28 mouse cellular contexts compared by ENCODE assay signal in genomic region chr17:88615492-88616155, GRCm38 (mm10). TPM values are rescaled to one million over a fixed set of nuclear protein-coding genes. Genes with fewer than 3 reads are reported as not detected.
DNase-seq lines count a peak whose midpoint lies in the region; ATAC-seq and TF ChIP-seq lines count a peak whose summit lies in the region.
"Had no signal": no experiment of that assay in that cellular context is flagged by ENCODE, and none has a peak within 500 bp of the region (broad histone marks: within the 10 kb centered on the region; RNA-seq: fewer than 3 reads in every experiment).

No protein-coding gene starts in this region.

- no peak overlapping the region for H3K9ac ChIP-seq in heart, embryonic 15.5 days
- H3K9ac ChIP-seq in heart, embryonic 11.5 days (ENCODE audit: low read depth, low read length), result no peak overlapping the region
- no peak overlapping the region for H3K9ac ChIP-seq in lung, embryonic 14.5 days
- H3K9ac ChIP-seq in lung, postnatal 0 days (replicated peaks; ENCODE audit: low read depth), result no peak overlapping the region
- H3K9ac ChIP-seq: forebrain, embryonic 12.5 days; forebrain, embryonic 15.5 days; hindbrain, embryonic 14.5 days had no signal

- H3K9me3 ChIP-seq in heart, embryonic 15.5 days (replicated peaks), result no peaks in the 10 kb centered on the region
- no peaks in the 10 kb centered on the region for H3K9me3 ChIP-seq in heart, embryonic 11.5 days (replicated peaks; ENCODE audit: control insufficient read depth, low read length)
- no peaks in the 10 kb centered on the region for H3K9me3 ChIP-seq in lung, embryonic 14.5 days (ENCODE audit: low read depth, low read length)
- H3K9me3 ChIP-seq in lung, postnatal 0 days (ENCODE audit: low read length), result no peaks in the 10 kb centered on the region
- H3K9me3 ChIP-seq: forebrain, embryonic 12.5 days; forebrain, embryonic 15.5 days had no signal

- whole genome bisulfite sequencing in heart, embryonic 15.5 days, result 86% methylated on average over 1 of the region's 1 CpGs
- WGBS in heart, embryonic 11.5 days (ENCODE audit: insufficient replicate concordance), result 89% methylated on average over 1 of the region's 1 CpGs
- WGBS in lung, embryonic 14.5 days, result 73% methylated on average over 1 of the region's 1 CpGs
- WGBS in lung, postnatal 0 days, result 71% methylated on average over 1 of the region's 1 CpGs

- no peak for TF ChIP-seq CTCF in lung, embryonic 14.5 days (IDR thresholded peaks at IDR 0.05; ENCODE audit: low read depth)
- TF ChIP-seq CTCF in lung, postnatal 0 days (IDR thresholded peaks at IDR 0.05), result no peak

- DNase-seq in lung, embryonic 14.5 days, result peak; percentile 35
- no peak for DNase-seq in lung, postnatal 0 days (ENCODE audit: low spot score)
- peak; percentile 65 for DNase-seq in 3T3-L1 (ENCODE audit: low read depth, low spot score)
- DNase-seq in NIH3T3 (ENCODE audit: low read depth), result peak; percentile 63
- DNase-seq in layer of hippocampus, postnatal 25 days (ENCODE audit: extremely low spot score in 1 of 2, low spot score in 1 of 2), result no peak
- DNase-seq in left cerebral cortex, adult 18-20 months (ENCODE audit: low spot score in 2 of 2), result no peak
- DNase-seq: adrenal gland, adult 8-10 months; adrenal gland, postnatal 25 days; cerebellum, adult 11-12 months; cerebellum, adult 8-10 months; cerebellum, postnatal 10 days; cerebellum, postnatal 36 days; gastrocnemius, postnatal 25 days; heart, adult 18-20 months; heart, postnatal 10 days; heart, postnatal 4 days had no signal

- no peak; the same call in 1 of the 2 replicates for TF ChIP-seq EP300 in lung, postnatal 0 days (IDR thresholded peaks at IDR 0.05)

- no peak overlapping the region for H3K27ac ChIP-seq in heart, embryonic 15.5 days
- no peak overlapping the region for H3K27ac ChIP-seq in heart, embryonic 11.5 days (ENCODE audit: low read depth, low read length)
- no peak overlapping the region for H3K27ac ChIP-seq in lung, embryonic 14.5 days (ENCODE audit: low read depth)
- H3K27ac ChIP-seq in lung, postnatal 0 days (ENCODE audit: low read length), result no peak overlapping the region
- H3K27ac ChIP-seq: forebrain, embryonic 12.5 days; forebrain, embryonic 15.5 days; hindbrain, embryonic 14.5 days; hindbrain, postnatal 0 days had no signal

- no peak overlapping the region for H3K4me3 ChIP-seq in heart, embryonic 15.5 days
- H3K4me3 ChIP-seq in heart, embryonic 11.5 days (ENCODE audit: low read depth, low read length), result no peak overlapping the region
- H3K4me3 ChIP-seq in lung, embryonic 14.5 days (ENCODE audit: low read depth, low read length), result no peak overlapping the region
- H3K4me3 ChIP-seq in lung, postnatal 0 days (ENCODE audit: low read depth, low read length), result no peak overlapping the region
- H3K4me3 ChIP-seq: forebrain, embryonic 12.5 days; forebrain, embryonic 15.5 days had no signal

- H3K36me3 ChIP-seq in heart, embryonic 15.5 days, result no peaks in the 10 kb centered on the region
- no peaks in the 10 kb centered on the region for H3K36me3 ChIP-seq in heart, embryonic 11.5 days (ENCODE audit: control insufficient read depth, insufficient read depth, low read length)
- no peaks in the 10 kb centered on the region for H3K36me3 ChIP-seq in lung, embryonic 14.5 days (ENCODE audit: insufficient read depth)
- H3K36me3 ChIP-seq in lung, postnatal 0 days (ENCODE audit: insufficient read depth, low read length), result no peaks in the 10 kb centered on the region
- H3K36me3 ChIP-seq: forebrain, embryonic 12.5 days; forebrain, embryonic 15.5 days had no signal

- ATAC-seq in heart, embryonic 15.5 days (replicated peaks; ENCODE audit: insufficient number of reproducible peaks, insufficient read depth, low FRiP score, low read depth), result peak; percentile 31; the same call in 1 of the 2 replicates
- ATAC-seq in heart, embryonic 11.5 days (replicated peaks; ENCODE audit: insufficient number of reproducible peaks, low FRiP score, low TSS enrichment), result no peak
- 0 out of 2 replicates have a peak, but pooled peaks have one; percentile 21 for ATAC-seq in lung, embryonic 14.5 days (ENCODE audit: insufficient read depth)
- ATAC-seq in lung, postnatal 0 days, result no peak
- ATAC-seq: forebrain, embryonic 15.5 days; hindbrain, postnatal 0 days; inflammation-experienced regulatory T-cells, adult 6 months; Patski had no signal

- H3K27me3 ChIP-seq in heart, embryonic 15.5 days, result no peaks in the 10 kb centered on the region
- H3K27me3 ChIP-seq in heart, embryonic 11.5 days (ENCODE audit: control insufficient read depth, insufficient read depth, low read length), result no peaks in the 10 kb centered on the region
- no peaks in the 10 kb centered on the region for H3K27me3 ChIP-seq in lung, embryonic 14.5 days (ENCODE audit: insufficient read depth, low read length)
- H3K27me3 ChIP-seq in lung, postnatal 0 days (replicated peaks; ENCODE audit: insufficient read depth, low read length), result no peaks in the 10 kb centered on the region
- H3K27me3 ChIP-seq: forebrain, embryonic 12.5 days; forebrain, embryonic 15.5 days; Patski had no signal

- H3K4me1 ChIP-seq in heart, embryonic 15.5 days (replicated peaks), result peaks cover 24% of the 10 kb centered on the region
- H3K4me1 ChIP-seq in heart, embryonic 11.5 days (ENCODE audit: control insufficient read depth, insufficient read depth, low read length), result peaks cover 4% of the 10 kb centered on the region; the same call in 1 of the 2 replicates
- H3K4me1 ChIP-seq in lung, embryonic 14.5 days (ENCODE audit: insufficient read depth), result no peaks in the 10 kb centered on the region
- H3K4me1 ChIP-seq in lung, postnatal 0 days (ENCODE audit: insufficient read depth, low read depth, low read length), result peaks cover 10% of the 10 kb centered on the region; the same call in 1 of the 2 replicates
- H3K4me1 ChIP-seq: forebrain, embryonic 12.5 days; forebrain, embryonic 15.5 days had no signal

- no peak overlapping the region for H3K4me2 ChIP-seq in heart, embryonic 15.5 days
- no peak overlapping the region for H3K4me2 ChIP-seq in heart, embryonic 11.5 days
- no peak overlapping the region for H3K4me2 ChIP-seq in lung, embryonic 14.5 days
- no peak overlapping the region for H3K4me2 ChIP-seq in lung, postnatal 0 days (replicated peaks; ENCODE audit: low read depth, low read length)
- H3K4me2 ChIP-seq: forebrain, embryonic 12.5 days; forebrain, embryonic 15.5 days; hindbrain, embryonic 14.5 days had no signal

RNA-seq across cellular contexts. Expression of gene Ston1, which starts 18.1 kb away (rescaled TPM):
- 5.0 and 6.8 TPM in 2 replicates for polyA plus RNA-seq in heart, embryonic 15.5 days (2015; fragmentation: Nextera tagmentation; extraction: Ambion mirVana)
- polyA plus RNA-seq in heart, embryonic 11.5 days (2014; fragmentation: Nextera tagmentation; extraction: Ambion mirVana), result 6.9 and 11.1 TPM in 2 replicates
- polyA plus RNA-seq in lung, embryonic 14.5 days (2014; fragmentation: Nextera tagmentation; extraction: Ambion mirVana), result 11.0 and 11.7 TPM in 2 replicates
- polyA plus RNA-seq in lung, postnatal 0 days (2015; fragmentation: Nextera tagmentation; extraction: Ambion mirVana), result 6.4 and 6.9 TPM in 2 replicates
- total RNA-seq in layer of hippocampus, postnatal 25 days (2021), result 10 to 100 TPM; 13.3 to 13.8 TPM
- total RNA-seq in left cerebral cortex, adult 18-20 months (2021), result 1 to 10 TPM; 5.6 to 6.2 TPM

RNA-seq across cellular contexts. Expression of gene Gtf2a1l, which starts 52.8 kb away (rescaled TPM):
- polyA plus RNA-seq in heart, embryonic 15.5 days (2015; fragmentation: Nextera tagmentation; extraction: Ambion mirVana), result 0.08 and 0.09 TPM in 2 replicates
- 0.21 and 0.41 TPM in 2 replicates for polyA plus RNA-seq in heart, embryonic 11.5 days (2014; fragmentation: Nextera tagmentation; extraction: Ambion mirVana)
- polyA plus RNA-seq in lung, embryonic 14.5 days (2014; fragmentation: Nextera tagmentation; extraction: Ambion mirVana), result not detected in 2 replicates
- polyA plus RNA-seq in lung, postnatal 0 days (2015; fragmentation: Nextera tagmentation; extraction: Ambion mirVana), result 0.15 TPM in 1 of 2 replicates, not detected in the other
- total RNA-seq in layer of hippocampus, postnatal 25 days (2021), result under 1 TPM; 0.22 to 0.49 TPM
- under 1 TPM; 0.47 to 0.63 TPM for total RNA-seq in left cerebral cortex, adult 18-20 months (2021)
- total RNA-seq: adrenal gland, adult 8-10 months; adrenal gland, postnatal 25 days; gastrocnemius, adult 8-10 months; gastrocnemius, postnatal 25 days; heart, adult 18-20 months; heart, postnatal 10 days; heart, postnatal 4 days; hindbrain, postnatal 0 days had no signal
- polyA plus RNA-seq: C2C12; embryonic facial prominence, embryonic 11.5 days; forebrain, embryonic 12.5 days; forebrain, embryonic 15.5 days; heart, embryonic 14.5 days; Patski had no signal

Comparison
In these comparisons a context has a peak if more than half of its experiments do, and no peak if none do; other contexts are left out.
1. ATAC-seq: peak in heart, embryonic 15.5 days (single experiment) and lung, embryonic 14.5 days (single experiment); none in heart, embryonic 11.5 days (single experiment) and lung, postnatal 0 days (single experiment).
2. DNase-seq: peak in lung, embryonic 14.5 days (single experiment), 3T3-L1 (single experiment) and NIH3T3 (single experiment); none in lung, postnatal 0 days (single experiment), layer of hippocampus, postnatal 25 days (0 of 2) and left cerebral cortex, adult 18-20 months (0 of 2).